Mouse (Mus musculus) kidney, embryonic 16.5 days (tissue): ENCODE measurements around the gene Wdr49. TPM values are rescaled to one million over a fixed set of nuclear protein-coding genes. Genes with fewer than 3 reads are reported as not detected.
"Not testable (repeated sequence)": the region's sequence is repeated elsewhere in the genome, so short reads cannot be mapped to it uniquely, and the experiment has no call there.

Experiments
- ATAC-seq: fragments of 200-750 bp; cut with Nextera tagmentation; 2 replicates; pipeline ENCODE4 v1.8.0; 2017; ENCODE audit warnings: moderate TSS enrichment; ENCODE audit not compliant: low FRiP score, low TSS enrichment
- H3K27ac ChIP-seq: fragments of 300-500 bp; sonication (generic); 2 replicates; pipeline ENCODE4 v1.5.1; 2014; ENCODE audit warnings: low read length
- H3K27me3 ChIP-seq: fragments of 300-500 bp; sonication (generic); 2 replicates; pipeline ENCODE4 v1.6.1; 2014; ENCODE audit warnings: low read length, control low read depth, mixed read lengths; ENCODE audit not compliant: insufficient read depth
- H3K36me3 ChIP-seq: fragments of 300-500 bp; sonication (generic); 2 replicates; pipeline ENCODE4 v1.6.1; 2014; ENCODE audit warnings: low read length, control low read depth, mixed read lengths; ENCODE audit not compliant: insufficient read depth
- H3K4me1 ChIP-seq: fragments of 300-500 bp; sonication (generic); 2 replicates; pipeline ENCODE4 v1.6.1; 2014; ENCODE audit warnings: low read length, control low read depth, mixed read lengths; ENCODE audit not compliant: insufficient read depth
- H3K4me2 ChIP-seq: fragments of 300-500 bp; sonication (generic); replicated peaks from 2 replicates; pipeline ENCODE4 v1.6.1; 2014; ENCODE audit warnings: low read depth, low read length
- H3K4me3 ChIP-seq: fragments of 300-500 bp; sonication (generic); 2 replicates; pipeline ENCODE4 v1.5.1; 2014; ENCODE audit warnings: mild to moderate bottlenecking, low read length
- H3K9ac ChIP-seq: fragments of 300-500 bp; sonication (generic); replicated peaks from 2 replicates; pipeline ENCODE4 v1.6.1; 2014; ENCODE audit warnings: low read length
- H3K9me3 ChIP-seq: fragments of 300-500 bp; sonication (generic); 2 replicates; pipeline ENCODE4 v1.6.1; 2016; ENCODE audit warnings: low read length, control low read depth
- WGBS: fragments of 180-500 bp; shearing (Covaris S2); extraction: QIAGEN DNeasy Blood & Tissue Kit; methylation state at CpG from one replicate; pipeline ENCODE4 v1.1.7; 2014; 5-methylcytosine and 5-hydroxymethylcytosine counted together
- polyA plus RNA-seq: library from polyadenylated mRNA; unstranded; fragments of >200 nt; fragmentation: Nextera tagmentation; extraction: Ambion mirVana; gene quantifications from 2 replicates; pipeline ENCODE4 v1.2.1, GENCODE M21; 2015

The Wdr49 gene
- polyA plus RNA-seq, 1 experiment from 2014 or later = not detected

DNA sequence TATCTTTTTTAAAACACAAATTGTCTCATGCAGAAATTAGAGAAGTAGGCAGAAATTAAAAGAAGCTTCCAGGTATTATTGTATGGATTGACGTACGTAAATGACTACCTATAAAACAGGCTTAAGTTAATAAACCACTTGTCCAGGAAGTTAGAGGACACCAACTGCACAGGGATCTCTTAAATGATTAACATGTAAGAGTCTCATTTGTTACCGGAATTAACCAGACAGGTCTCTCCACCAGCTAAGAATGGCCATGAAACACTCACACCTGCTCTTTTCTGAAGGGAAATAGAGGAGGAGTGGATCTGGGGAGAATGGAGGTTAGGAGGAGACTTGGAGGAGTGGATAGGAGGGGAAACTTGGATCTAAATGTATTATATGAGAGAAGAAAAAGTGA lies 176.4 kb downstream of the Wdr49 start:
- 66% methylated on average over 3 of the region's 3 CpGs for WGBS
- Histone ChIP-seq H3K4me2 (no peak overlapping the region), H3K27me3 (no peaks in the 10 kb centered on the region)

DNA sequence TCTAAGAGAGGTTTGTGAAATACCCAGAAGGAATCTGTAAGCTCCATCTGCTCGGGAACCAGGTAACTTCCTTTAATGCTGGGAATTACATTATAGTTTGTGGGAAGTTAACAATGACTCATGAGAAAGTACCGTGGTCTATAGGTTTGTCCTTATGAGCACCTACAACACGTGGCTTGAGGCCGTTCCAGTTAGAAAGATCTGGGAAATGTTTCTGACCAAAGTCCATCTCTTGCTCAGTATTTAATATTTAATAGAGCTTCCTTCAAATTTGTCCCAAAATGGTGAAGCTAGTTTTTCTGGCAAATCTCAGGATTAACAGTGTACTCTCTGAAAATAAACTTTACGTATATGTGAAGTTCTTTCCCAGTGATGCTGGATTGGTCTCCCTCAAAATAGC lies 177.3 kb downstream of the Wdr49 start:
- Histone ChIP-seq H3K4me3 (no peak overlapping the region), H3K9ac (no peak overlapping the region), H3K9me3 (no peaks in the 10 kb centered on the region), H3K27me3 (no peaks in the 10 kb centered on the region), H3K36me3 (no peaks in the 10 kb centered on the region), H3K4me2 (no peak overlapping the region), H3K27ac (no peak overlapping the region), H3K4me1 (no peaks in the 10 kb centered on the region)
- no peak for ATAC-seq
- WGBS = 86% methylated on average over 5 of the region's 5 CpGs

More for the DNA sequence above, 176.4 kb downstream of the Wdr49 start:
- Histone ChIP-seq H3K9me3 (no peaks in the 10 kb centered on the region), H3K27ac (no peak overlapping the region), H3K4me1 (no peaks in the 10 kb centered on the region), H3K36me3 (no peaks in the 10 kb centered on the region), H3K4me3 (no peak overlapping the region), H3K9ac (no peak overlapping the region)
- ATAC-seq = peak; percentile 83; the same call in 1 of the 2 replicates

DNA sequence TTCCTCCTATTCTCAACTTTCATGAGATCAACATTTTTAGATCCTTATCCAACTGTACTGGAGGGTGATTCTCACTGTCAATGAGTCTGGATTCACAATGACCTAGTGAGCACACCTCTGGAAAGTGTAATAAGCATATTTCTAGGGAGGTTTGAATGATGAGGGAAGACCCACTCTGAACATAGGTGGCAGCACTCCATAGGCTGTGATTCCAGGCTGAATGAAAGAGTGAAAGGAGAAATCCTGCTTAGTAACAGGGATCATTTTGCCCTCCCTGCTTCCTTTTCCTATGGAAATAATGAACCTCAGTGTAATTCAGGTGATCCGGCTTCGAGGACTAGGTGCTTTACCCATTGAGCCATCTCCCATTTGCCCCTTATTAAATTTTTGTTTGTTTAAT lies 180.9 kb downstream of the Wdr49 start:
- Histone ChIP-seq H3K4me3 (no peak overlapping the region), H3K4me1 (no peaks in the 10 kb centered on the region), H3K27ac (no peak overlapping the region), H3K9me3 (no peaks in the 10 kb centered on the region), H3K4me2 (no peak overlapping the region), H3K36me3 (no peaks in the 10 kb centered on the region), H3K27me3 (no peaks in the 10 kb centered on the region), H3K9ac (no peak overlapping the region)
- WGBS = 93% methylated on average over 2 of the region's 2 CpGs
- ATAC-seq = no peak

- WGBS = 100% methylated on average over 1 of the region's 1 CpGs
- H3K9me3 ChIP-seq, H3K36me3 ChIP-seq, H3K27ac ChIP-seq, H3K9ac ChIP-seq, ATAC-seq, H3K4me2 ChIP-seq, H3K4me1 ChIP-seq, H3K4me3 ChIP-seq, H3K27me3 ChIP-seq: not testable (repeated sequence)
Measured at GRCm38 (mm10) chr3:75299464-75299863, 182.5 kb downstream of the Wdr49 start.

- 43% methylated on average over 3 of the region's 3 CpGs for WGBS
- Histone ChIP-seq H3K4me1 (no peaks in the 10 kb centered on the region), H3K27ac (no peak overlapping the region), H3K9me3 (no peaks in the 10 kb centered on the region), H3K27me3 (no peaks in the 10 kb centered on the region), H3K36me3 (no peaks in the 10 kb centered on the region), H3K4me3 (no peak overlapping the region), H3K4me2 (no peak overlapping the region), H3K9ac (no peak overlapping the region)
- ATAC-seq = no peak
Measured at GRCm38 (mm10) chr3:75297758-75298111, 184.2 kb downstream of the Wdr49 start.

DNA sequence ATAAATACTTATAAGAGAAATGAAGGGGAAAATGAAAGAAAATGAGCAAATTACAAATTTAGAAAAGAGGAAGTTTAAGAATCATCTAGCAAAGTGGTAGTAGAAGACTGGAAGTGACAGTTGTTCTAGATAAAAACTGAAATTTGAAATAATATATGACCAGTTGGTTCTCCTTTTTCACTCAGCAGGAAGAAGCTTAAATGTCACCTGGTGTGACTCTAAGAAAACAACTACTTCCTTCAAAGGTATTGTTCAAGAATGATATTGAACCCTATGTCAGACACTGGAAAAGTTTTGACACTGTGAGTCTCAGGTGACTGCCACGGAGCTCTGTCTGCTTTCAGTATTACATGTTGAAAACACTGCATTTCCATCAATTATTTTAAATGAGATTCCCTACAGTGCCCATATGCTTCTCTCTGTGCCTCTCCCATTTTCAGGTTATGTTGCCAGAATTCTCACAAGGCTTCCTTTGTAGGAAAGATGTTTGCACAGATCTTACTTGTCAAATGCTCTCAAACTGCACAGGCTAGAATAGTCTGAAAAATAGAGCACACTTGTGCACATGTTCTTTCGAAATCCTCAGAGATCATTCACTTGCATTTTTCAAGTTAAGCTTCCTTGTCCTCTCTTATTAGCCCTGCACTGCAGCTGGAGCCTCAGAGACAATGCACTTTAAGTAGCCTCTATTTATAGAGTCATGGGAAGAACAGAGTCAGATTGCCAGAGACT lies 184.8 kb downstream of the Wdr49 start:
- no peaks in the 10 kb centered on the region for H3K27me3 ChIP-seq
- H3K9me3 ChIP-seq = no peaks in the 10 kb centered on the region
- WGBS = 58% methylated on average over 2 of the region's 2 CpGs
- ATAC-seq = no peak
- H3K9ac ChIP-seq = no peak overlapping the region
- H3K27ac ChIP-seq = no peak overlapping the region
- no peaks in the 10 kb centered on the region for H3K36me3 ChIP-seq
- H3K4me1 ChIP-seq = no peaks in the 10 kb centered on the region
- H3K4me3 ChIP-seq = no peak overlapping the region
- H3K4me2 ChIP-seq = no peak overlapping the region

- no peaks in the 10 kb centered on the region for H3K36me3 ChIP-seq
- H3K4me1 ChIP-seq = no peaks in the 10 kb centered on the region
- H3K27ac ChIP-seq = no peak overlapping the region
- H3K27me3 ChIP-seq = no peaks in the 10 kb centered on the region
- no peak overlapping the region for H3K4me2 ChIP-seq
- WGBS = 80% methylated on average over 2 of the region's 2 CpGs
- ATAC-seq = no peak
- no peak overlapping the region for H3K4me3 ChIP-seq
- no peaks in the 10 kb centered on the region for H3K9me3 ChIP-seq
- no peak overlapping the region for H3K9ac ChIP-seq
Measured at GRCm38 (mm10) chr3:75293243-75293642, 188.7 kb downstream of the Wdr49 start.

DNA sequence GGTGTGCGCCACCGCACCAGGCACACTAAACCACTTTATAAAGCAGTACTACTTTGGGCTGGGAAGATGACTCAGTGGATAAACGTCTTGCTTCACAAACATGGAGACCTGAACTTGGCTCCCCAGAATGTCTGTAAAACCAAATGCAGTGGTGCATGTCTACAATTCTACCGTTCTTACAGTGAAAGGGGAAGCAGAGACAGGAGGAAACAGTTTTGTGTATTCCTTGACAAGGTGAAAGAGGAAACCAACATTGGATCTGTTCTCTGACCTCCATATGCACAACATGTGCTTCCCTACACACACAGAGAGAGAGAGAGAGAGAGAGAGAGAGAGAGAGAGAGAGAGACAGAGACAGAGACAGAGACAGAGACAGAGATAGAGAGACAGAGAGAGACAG lies 204.5 kb downstream of the Wdr49 start:
- WGBS = 69% methylated on average over 4 of the region's 4 CpGs

DNA sequence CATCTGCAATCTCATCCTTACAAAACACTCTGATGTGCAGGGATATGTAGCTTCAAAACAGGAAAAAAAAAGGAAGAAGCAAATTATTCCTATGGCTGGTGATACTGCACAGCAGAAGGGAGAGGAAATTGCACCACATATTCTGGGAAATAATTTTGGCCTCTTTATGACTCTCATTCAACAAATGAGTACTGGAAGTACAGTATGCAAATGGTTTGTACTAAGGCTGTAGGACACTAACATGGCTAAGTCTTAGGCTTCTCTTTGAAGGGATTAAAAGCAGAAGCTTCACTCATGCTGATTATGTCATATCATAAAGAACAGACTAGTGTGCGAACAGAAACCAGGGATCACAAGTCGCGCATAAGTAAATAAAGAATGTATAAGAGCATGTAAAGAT lies 205.4 kb downstream of the Wdr49 start:
- H3K4me2 ChIP-seq = no peak overlapping the region
- H3K27me3 ChIP-seq = no peaks in the 10 kb centered on the region
- no peak for ATAC-seq
- no peak overlapping the region for H3K4me3 ChIP-seq
- H3K27ac ChIP-seq = no peak overlapping the region
- WGBS = 92% methylated on average over 3 of the region's 3 CpGs
- H3K9ac ChIP-seq = no peak overlapping the region
- no peaks in the 10 kb centered on the region for H3K4me1 ChIP-seq
- no peaks in the 10 kb centered on the region for H3K9me3 ChIP-seq
- no peaks in the 10 kb centered on the region for H3K36me3 ChIP-seq

More for the DNA sequence above, 204.5 kb downstream of the Wdr49 start:
- no peaks in the 10 kb centered on the region for H3K9me3 ChIP-seq
- no peak overlapping the region for H3K27ac ChIP-seq
- no peaks in the 10 kb centered on the region for H3K36me3 ChIP-seq
- no peak overlapping the region for H3K9ac ChIP-seq
- no peak overlapping the region for H3K4me3 ChIP-seq
- ATAC-seq = no peak
- H3K27me3 ChIP-seq = no peaks in the 10 kb centered on the region
- H3K4me1 ChIP-seq = no peaks in the 10 kb centered on the region
- H3K4me2 ChIP-seq = no peak overlapping the region

DNA sequence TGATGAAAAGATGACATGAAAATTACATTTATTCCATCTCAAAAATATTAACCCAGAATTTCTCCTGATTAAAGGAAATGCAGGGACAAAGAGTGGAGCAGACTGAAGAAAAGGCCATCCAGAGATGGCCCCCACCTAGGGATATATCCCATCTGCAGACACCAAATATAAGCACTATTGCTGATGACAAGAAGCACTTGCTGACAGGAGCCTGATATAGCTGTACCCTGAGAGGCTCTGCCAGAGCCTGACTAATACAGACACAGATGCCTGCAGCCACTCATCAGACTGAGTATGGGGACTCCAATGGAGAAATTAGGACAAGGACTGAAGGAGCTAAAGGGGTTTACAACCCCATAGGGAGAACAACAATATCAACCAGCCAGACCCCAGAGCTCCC lies 206.8 kb downstream of the Wdr49 start:
- ATAC-seq = no peak
- Histone ChIP-seq H3K4me1 (no peaks in the 10 kb centered on the region), H3K27ac (no peak overlapping the region)

More for the DNA sequence above, 206.8 kb downstream of the Wdr49 start:
- Histone ChIP-seq H3K4me3 (no peak overlapping the region), H3K9ac (no peak overlapping the region), H3K27me3 (no peaks in the 10 kb centered on the region), H3K4me2 (no peak overlapping the region), H3K9me3 (no peaks in the 10 kb centered on the region), H3K36me3 (no peaks in the 10 kb centered on the region)
